Mouse (Mus musculus) kidney, adult 2 months (tissue): ENCODE measurements around the gene Mcmbp. TPM values are rescaled to one million over a fixed set of nuclear protein-coding genes. Genes with fewer than 3 reads are reported as not detected.

ENCODE experiments used
- DNase-seq: peaks from one replicate; pipeline ENCODE4 v3.0.0; 2021
- H3K27ac ChIP-seq: fragments of 200-500 bp; 2 replicates; pipeline ENCODE4 v1.5.1; 2012; ENCODE audit warnings: low read depth, low read length, control low read depth, inconsistent platforms; ENCODE audit not compliant: insufficient read depth
- H3K27me3 ChIP-seq: fragments of 200-500 bp; replicated peaks from 2 replicates; pipeline ENCODE4 v1.6.1; 2012; ENCODE audit warnings: mild to moderate bottlenecking, moderate library complexity, low read length, inconsistent platforms; ENCODE audit not compliant: control insufficient read depth, insufficient read depth
- H3K36me3 ChIP-seq: fragments of 200-500 bp; 2 replicates; pipeline ENCODE4 v1.6.1; 2012; ENCODE audit warnings: mild to moderate bottlenecking, moderate library complexity, low read length, inconsistent platforms; ENCODE audit not compliant: control insufficient read depth, insufficient read depth
- H3K4me1 ChIP-seq: fragments of 200-500 bp; 2 replicates; pipeline ENCODE4 v1.6.1; 2011; ENCODE audit warnings: low read length; ENCODE audit not compliant: control insufficient read depth, insufficient read depth
- H3K4me3 ChIP-seq: fragments of 200-500 bp; 2 replicates; pipeline ENCODE4 v1.5.1; 2011; ENCODE audit warnings: mild to moderate bottlenecking, low read depth, low read length, control low read depth; ENCODE audit not compliant: insufficient read depth
- CTCF ChIP-seq: fragments of 200-500 bp; conservative IDR thresholded peaks from 2 replicates; pipeline ENCODE4 v1.5.1; 2011; ENCODE audit warnings: low read depth, mild to moderate bottlenecking, control low read depth, low read length, moderate library complexity, mixed read lengths; ENCODE audit not compliant: insufficient read depth, insufficient read length
- POLR2A ChIP-seq: fragments of 200-500 bp; IDR thresholded peaks from one replicate; pipeline ENCODE4 v1.6.1; 2011; ENCODE audit warnings: low read depth, low read length, control low read depth
- WGBS: fragments of 180-500 bp; shearing (Covaris S2); methylation state at CpG from one replicate; pipeline ENCODE4 v1.1.7; 2018; 5-methylcytosine and 5-hydroxymethylcytosine counted together
- polyA plus RNA-seq: library from polyadenylated mRNA; depleted of rRNA; stranded (reverse); fragments of >200 nt; gene quantifications from 2 replicates; pipeline ENCODE4 v1.2.3, GENCODE M21; 2012

Gene Mcmbp
- polyA plus RNA-seq, 1 experiment: 19.8 TPM

DNA sequence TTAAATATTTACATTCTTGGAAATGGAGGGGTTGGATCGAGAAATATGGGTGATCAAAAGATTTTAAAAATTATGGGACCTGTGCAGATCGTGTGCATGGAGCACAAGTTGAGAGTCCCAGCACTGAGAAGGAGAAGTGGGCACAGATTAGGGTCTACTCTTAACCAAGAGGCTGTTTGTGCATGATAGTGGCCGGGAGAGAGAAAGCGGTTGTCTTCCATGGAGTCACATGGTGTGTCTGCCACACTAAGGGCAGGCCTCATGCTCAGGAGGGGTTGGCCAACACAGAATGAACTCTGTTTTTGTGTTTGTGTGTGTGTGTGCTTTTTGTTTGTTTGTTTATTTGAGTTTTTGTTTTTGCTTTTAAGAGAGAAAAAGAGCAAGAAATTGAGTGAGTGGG lies 11.7 kb upstream of the Mcmbp start:
- Histone ChIP-seq H3K4me3 (no peak overlapping the region), H3K27me3 (no peaks in the 10 kb centered on the region), H3K4me1 (peaks cover 9% of the 10 kb centered on the region; the same call in 1 of the 2 replicates), H3K36me3 (peaks cover 4% of the 10 kb centered on the region), H3K27ac (no peak overlapping the region)
- WGBS: 89% methylated on average over 4 of the region's 4 CpGs
- no peak for DNase-seq
- TF ChIP-seq POLR2A: no peak

DNA sequence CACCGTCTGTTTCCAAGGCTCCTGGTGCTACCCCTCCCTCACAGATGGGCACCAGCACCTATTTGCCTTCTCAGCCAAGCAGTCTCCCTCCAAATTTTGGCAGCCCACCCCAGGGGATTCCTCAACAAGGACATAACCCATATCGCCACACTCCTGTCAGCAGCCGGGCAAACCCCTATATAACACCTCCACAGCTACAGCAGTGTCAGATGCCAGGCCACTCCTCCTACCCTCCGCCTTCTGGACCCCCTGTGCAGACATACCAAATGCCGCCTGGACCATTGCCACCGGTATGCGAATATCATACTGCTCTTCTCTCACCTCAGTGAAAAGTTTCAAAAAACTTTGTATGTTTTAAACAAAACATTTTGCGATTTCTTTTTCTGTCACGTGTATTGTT lies 10.0 kb upstream of the Mcmbp start:
- TF ChIP-seq CTCF (no peak), POLR2A (no peak)
- Histone ChIP-seq H3K27ac (no peak overlapping the region), H3K36me3 (peaks cover 3% of the 10 kb centered on the region), H3K4me1 (peaks cover 18% of the 10 kb centered on the region), H3K4me3 (no peak overlapping the region), H3K27me3 (no peaks in the 10 kb centered on the region)
- DNase-seq: no peak
- WGBS: 88% methylated on average over 9 of the region's 9 CpGs

DNA sequence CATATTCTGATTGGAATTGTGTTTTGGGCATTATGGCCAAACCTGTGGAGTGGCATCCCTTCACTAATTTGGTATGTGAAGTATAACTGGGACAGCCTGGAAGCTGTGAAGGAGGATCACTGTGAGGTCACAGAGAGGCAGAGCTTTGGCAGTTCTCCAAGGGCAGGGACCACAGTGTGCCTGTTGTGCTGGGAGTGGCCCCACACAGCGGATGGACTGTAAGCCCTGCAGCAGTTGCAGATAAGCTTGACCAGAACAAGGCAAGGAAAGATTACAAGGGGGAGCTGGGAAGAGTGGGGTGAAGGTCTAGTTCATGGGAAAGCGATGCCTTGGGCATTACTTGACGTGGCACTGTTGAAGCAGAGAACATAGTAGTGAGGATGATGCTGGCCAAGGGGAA lies 8.5 kb upstream of the Mcmbp start:
- DNase-seq: peak; percentile 90
- Histone ChIP-seq H3K27ac (no peak overlapping the region), H3K4me3 (no peak overlapping the region), H3K36me3 (peaks cover 1% of the 10 kb centered on the region; the same call in 1 of the 2 replicates), H3K4me1 (peaks cover 15% of the 10 kb centered on the region), H3K27me3 (no peaks in the 10 kb centered on the region)
- 36% methylated on average over 3 of the region's 3 CpGs for WGBS
- TF ChIP-seq CTCF (no peak), POLR2A (no peak)

DNA sequence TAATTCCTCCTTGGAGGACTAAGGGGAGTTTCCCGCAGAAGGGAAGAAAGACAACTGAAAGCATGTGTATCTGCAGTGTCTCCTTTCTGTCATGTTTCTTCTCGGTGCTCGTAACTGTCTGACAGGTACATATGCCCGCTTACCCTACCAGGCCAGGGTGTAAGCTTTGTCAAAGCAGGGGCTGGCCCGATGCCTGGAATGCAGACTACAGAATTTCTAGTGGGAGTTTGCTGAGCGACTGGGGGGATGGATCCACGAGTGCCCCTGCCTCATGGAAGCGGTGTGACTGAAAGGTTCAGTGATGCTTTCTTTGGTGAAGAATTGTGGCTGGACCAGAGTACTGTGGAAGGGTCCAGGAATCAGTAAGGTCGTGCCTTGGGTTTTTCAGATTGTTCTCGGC lies 5.9 kb upstream of the Mcmbp start:
- H3K36me3 ChIP-seq: no peaks in the 10 kb centered on the region; the same call in 1 of the 2 replicates
- TF ChIP-seq CTCF (no peak), POLR2A (no peak)
- H3K4me3 ChIP-seq: no peak overlapping the region
- H3K27ac ChIP-seq: no peak overlapping the region
- 77% methylated on average over 10 of the region's 10 CpGs for WGBS
- H3K27me3 ChIP-seq: no peaks in the 10 kb centered on the region
- DNase-seq: no peak
- H3K4me1 ChIP-seq: peaks cover 15% of the 10 kb centered on the region

DNA sequence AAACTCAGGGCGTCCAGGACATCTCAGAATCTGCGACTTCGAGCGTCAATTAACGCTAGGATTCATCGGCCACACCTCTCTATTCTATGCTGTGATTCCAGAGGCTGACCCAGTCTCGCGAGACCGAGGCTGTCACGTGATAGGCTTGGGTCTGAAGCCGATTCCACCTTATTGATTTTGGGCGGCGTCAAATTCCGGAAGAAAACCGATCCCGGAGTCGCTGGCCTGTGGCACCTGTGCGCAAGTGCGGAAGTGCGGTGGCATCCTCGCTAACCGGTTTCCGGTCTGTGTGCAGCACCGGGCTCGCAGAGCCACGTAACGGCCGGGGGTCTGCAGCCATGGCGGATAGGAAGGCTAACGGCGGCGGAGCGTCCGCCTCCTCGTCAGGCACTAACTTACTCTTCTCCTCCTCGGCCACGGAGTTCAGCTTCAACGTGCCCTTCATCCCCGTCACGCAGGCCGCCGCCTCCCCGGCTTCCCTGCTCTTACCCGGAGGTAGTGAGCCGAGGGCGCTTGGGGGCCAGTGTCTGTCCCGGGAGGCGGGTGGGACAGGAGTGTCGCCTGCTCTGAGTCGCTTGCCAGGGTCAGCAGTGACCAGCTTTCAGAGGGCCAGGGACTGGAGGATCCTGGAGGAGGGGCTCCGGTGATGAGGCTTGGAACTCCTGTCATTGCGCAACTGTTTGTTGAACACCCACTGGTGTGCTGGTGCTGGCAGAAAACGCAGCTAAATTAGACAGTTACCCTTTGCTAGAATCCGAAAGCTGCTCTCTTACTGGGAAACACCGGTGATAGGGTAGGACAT lies 4.6 kb upstream of the Mcmbp start, which contains the start of gene Sec23ip:
Gene Sec23ip, plus strand, starts transcription at position 260 of the 802 bp plus-strand sequence.
- H3K36me3 ChIP-seq: no peaks in the 10 kb centered on the region
- under 1% methylated on average over 55 of the region's 55 CpGs for WGBS
- H3K4me1 ChIP-seq: peaks cover 19% of the 10 kb centered on the region
- no peaks in the 10 kb centered on the region for H3K27me3 ChIP-seq
- peak; percentile 100 for DNase-seq
- peak within 1 kb of the TSS; percentile 85 for H3K4me3 ChIP-seq
- no peak within 1 kb of the TSS for H3K27ac ChIP-seq
- TF ChIP-seq CTCF: no peak
- peak; percentile 91 for TF ChIP-seq POLR2A

DNA sequence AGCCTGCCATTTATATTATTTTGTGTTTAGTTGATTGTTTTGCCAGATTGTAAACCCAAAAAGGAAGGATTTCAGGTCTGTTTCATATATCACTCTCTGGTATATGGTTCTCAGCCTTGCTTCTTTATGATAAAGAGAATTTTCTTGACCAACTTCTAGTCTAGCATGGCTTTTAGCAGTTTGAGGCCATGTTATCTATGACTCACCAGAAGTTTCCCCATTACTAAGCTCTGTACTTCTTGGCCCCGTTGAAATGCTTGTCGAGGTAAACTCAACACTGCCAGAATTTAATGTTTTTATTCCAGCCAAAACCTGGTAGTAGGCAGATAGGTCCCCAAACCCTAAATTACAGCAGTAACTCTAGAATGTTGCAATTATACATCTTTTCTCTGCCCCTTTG lies 3.6 kb upstream of the Mcmbp start:
- H3K4me1 ChIP-seq: peaks cover 22% of the 10 kb centered on the region
- WGBS: 67% methylated on average over 2 of the region's 2 CpGs
- no peak for TF ChIP-seq CTCF
- TF ChIP-seq POLR2A: no peak
- no peaks in the 10 kb centered on the region for H3K36me3 ChIP-seq
- DNase-seq: no peak
- no peaks in the 10 kb centered on the region for H3K27me3 ChIP-seq
- no peak overlapping the region for H3K4me3 ChIP-seq
- no peak overlapping the region for H3K27ac ChIP-seq

DNA sequence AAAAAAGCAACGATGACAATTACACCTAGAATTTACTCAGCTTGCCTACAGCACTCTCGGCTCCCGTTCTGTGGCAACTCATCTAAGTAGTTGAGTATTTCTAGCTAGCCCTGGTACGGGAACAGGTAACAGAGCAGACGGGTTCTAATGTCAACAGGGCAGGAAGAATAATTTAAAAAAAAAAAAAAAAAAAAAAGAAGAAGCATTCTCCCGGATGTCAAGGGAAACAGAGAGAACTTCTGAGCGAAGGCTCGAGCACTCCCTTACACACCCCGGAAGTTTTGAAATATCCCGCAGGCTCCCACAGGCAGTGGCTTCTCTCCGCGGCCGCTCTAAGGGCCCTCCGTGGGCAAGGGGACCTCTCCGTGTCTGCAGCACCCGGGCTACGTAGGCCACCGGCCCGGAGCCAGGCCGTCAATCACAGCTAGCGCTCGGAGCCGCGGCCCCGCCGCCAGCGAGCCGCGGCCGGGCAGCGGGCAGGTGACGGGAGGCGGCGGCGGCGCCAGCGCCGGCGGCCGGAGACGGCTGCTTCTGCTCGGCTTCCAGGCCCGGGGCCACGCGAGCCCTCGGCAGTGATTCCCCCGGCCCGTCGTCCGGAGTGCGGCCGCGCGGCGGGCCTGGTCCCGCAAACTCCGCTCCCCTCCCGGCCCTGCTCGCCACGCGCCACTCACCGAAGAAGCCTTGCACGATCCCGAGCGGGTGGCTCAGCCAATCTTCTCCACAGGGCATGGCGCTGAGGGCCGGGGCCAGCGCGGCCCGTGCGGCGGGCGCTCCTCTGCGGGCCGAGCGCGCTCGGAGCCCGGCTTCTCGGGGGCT lies 625 bp downstream of the Mcmbp start:
- H3K27ac ChIP-seq: peak overlapping the region; percentile 53
- TF ChIP-seq POLR2A (no peak), CTCF (no peak)
- WGBS: under 1% methylated on average over 80 of the region's 80 CpGs
- H3K4me3 ChIP-seq: peak overlapping the region; percentile 87
- H3K36me3 ChIP-seq: no peaks in the 10 kb centered on the region
- H3K27me3 ChIP-seq: no peaks in the 10 kb centered on the region
- peak; percentile 56 for DNase-seq
- H3K4me1 ChIP-seq: peaks cover 15% of the 10 kb centered on the region
